Mouse (Mus musculus) olfactory bulb, adult 2 months (tissue): Measurements from ENCODE around the gene Itga2.

Source experiments
- CTCF ChIP-seq: fragments of 200-500 bp; IDR thresholded peaks from 2 replicates; pipeline ENCODE4 v1.5.1; 2012; ENCODE audit warnings: low read depth, mild to moderate bottlenecking, low read length, moderate library complexity; ENCODE audit not compliant: insufficient read depth
- POLR2A ChIP-seq: fragments of 200-500 bp; IDR thresholded peaks from 2 replicates; pipeline ENCODE4 v1.6.1; 2012; ENCODE audit warnings: mild to moderate bottlenecking, low read depth, low read length, moderate library complexity; ENCODE audit not compliant: insufficient read depth

DNA sequence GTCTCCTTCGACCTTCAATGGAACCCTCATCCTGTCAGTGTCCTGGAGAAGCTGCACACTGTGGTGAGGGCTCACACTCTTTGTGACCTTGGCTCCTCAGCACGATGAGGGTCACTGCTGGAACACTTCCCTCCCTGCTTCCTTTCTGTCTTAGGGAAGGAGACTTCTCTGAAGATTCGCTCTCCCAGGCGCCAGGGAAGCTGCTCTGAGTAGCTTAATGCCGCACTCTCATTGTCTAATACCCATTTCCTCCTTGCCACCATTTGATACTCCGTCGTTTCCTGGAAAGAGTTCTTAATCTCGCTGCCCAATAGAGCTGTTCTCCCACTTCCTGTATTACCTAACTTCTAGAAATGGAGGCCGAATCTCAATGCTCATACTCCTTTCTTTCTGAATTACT is 46.7 kb downstream of the Itga2 start:
- TF ChIP-seq CTCF (no peak), POLR2A (no peak)
